Mouse (Mus musculus): ENCODE measurements around the gene Ccdc160. TPM values are rescaled to one million over a fixed set of nuclear protein-coding genes. Genes with fewer than 3 reads are reported as not detected.

The Ccdc160 gene
- total and polyA plus RNA-seq, 3 experiments = not detected

GRCm38 (mm10) chrX:52762221-52762620 is 28.8 kb upstream of the Ccdc160 start:
- Histone ChIP-seq H3K27ac (ENCODE audit: control insufficient read depth, low read depth, low read length) (no peak overlapping the region), H3K36me3 (ENCODE audit: control insufficient read depth in 1 of 2, insufficient read depth in 2 of 2, low read length in 2 of 2) (no peaks in the 10 kb centered on the region), H3K9me3 (replicated peaks; ENCODE audit: insufficient read depth, low read length) (no peaks in the 10 kb centered on the region), H3K4me1 (ENCODE audit: control insufficient read depth in 1 of 2, insufficient read depth in 2 of 2, low read length in 2 of 2) (no peaks in the 10 kb centered on the region), H3K9ac (ENCODE audit: control insufficient read depth, low read depth, low read length, poor library complexity, severe bottlenecking) (no peak overlapping the region), H3K79me2 (ENCODE audit: control insufficient read depth, insufficient read depth, low read length, poor library complexity) (no peaks in the 10 kb centered on the region), H3K27me3 (ENCODE audit: control insufficient read depth in 1 of 2, insufficient read depth in 2 of 2, low read length in 2 of 2) (no peaks in the 10 kb centered on the region), H3K4me3 (ENCODE audit: control insufficient read depth in 1 of 2, insufficient read depth in 1 of 2, low read depth in 2 of 2, low read length in 2 of 2) (no peak overlapping the region)
- DNase-seq (ENCODE audit: low read depth, low spot score) = no peak
- no peak for TF ChIP-seq CTCF (IDR thresholded peaks at IDR 0.05 in 2 of 3, conservative IDR thresholded peaks at IDR 0.05 in 1 of 3; ENCODE audit: control insufficient read depth in 1 of 3, insufficient read depth in 1 of 3, low read depth in 2 of 3, low read length in 3 of 3, poor library complexity in 1 of 3, severe bottlenecking in 1 of 3)

DNA sequence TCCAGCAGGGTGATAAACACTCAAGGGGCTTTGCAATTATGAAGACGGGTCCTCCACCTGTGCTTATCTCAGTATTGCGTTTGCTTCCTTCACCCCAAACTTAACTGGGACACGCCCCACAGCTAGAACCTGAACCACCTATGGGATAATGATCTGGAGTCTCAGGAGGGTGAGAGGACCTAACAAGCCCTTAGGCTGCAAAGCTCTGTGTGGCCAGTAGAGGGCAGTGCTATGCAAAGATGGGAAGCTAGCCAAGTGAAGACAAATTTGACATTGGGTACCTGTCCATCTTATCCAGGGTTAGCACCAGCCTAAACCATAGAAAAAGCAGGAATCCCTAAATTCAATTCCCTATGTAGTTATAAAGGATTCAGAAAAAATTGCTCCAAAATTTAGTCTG is 15.0 kb upstream of the Ccdc160 start:
- TF ChIP-seq KAT2A (conservative IDR thresholded peaks at IDR 0.05; ENCODE audit: low read depth, low read length) = no peak
- TF ChIP-seq SMC3 (IDR thresholded peaks at IDR 0.05; ENCODE audit: low read depth, low read length) = peak; percentile 25; the same call in 1 of the 2 replicates
- no peak for TF ChIP-seq CHD2 (IDR thresholded peaks at IDR 0.05; ENCODE audit: low read length)
- peak; percentile 31 for TF ChIP-seq RAD21 (IDR thresholded peaks at IDR 0.05; ENCODE audit: low read depth, low read length)
- peak; percentile 57 to 75 (median 64) for TF ChIP-seq CTCF (IDR thresholded peaks at IDR 0.05 in 2 of 3, conservative IDR thresholded peaks at IDR 0.05 in 1 of 3; ENCODE audit: control insufficient read depth in 1 of 3, insufficient read depth in 1 of 3, low read depth in 2 of 3, low read length in 3 of 3, poor library complexity in 1 of 3, severe bottlenecking in 1 of 3)
- Histone ChIP-seq H3K79me2 (ENCODE audit: control insufficient read depth, insufficient read depth, low read length, poor library complexity) (no peaks in the 10 kb centered on the region), H3K36me3 (ENCODE audit: control insufficient read depth in 1 of 2, insufficient read depth in 2 of 2, low read length in 2 of 2) (no peaks in the 10 kb centered on the region), H3K4me1 (ENCODE audit: control insufficient read depth in 1 of 2, insufficient read depth in 2 of 2, low read length in 2 of 2) (no peaks in the 10 kb centered on the region), H3K4me3 (ENCODE audit: control insufficient read depth in 1 of 2, insufficient read depth in 1 of 2, low read depth in 2 of 2, low read length in 2 of 2) (no peak overlapping the region), H3K27ac (ENCODE audit: control insufficient read depth, low read depth, low read length) (no peak overlapping the region), H3K9me3 (replicated peaks; ENCODE audit: insufficient read depth, low read length) (no peaks in the 10 kb centered on the region), H3K9ac (ENCODE audit: control insufficient read depth, low read depth, low read length, poor library complexity, severe bottlenecking) (no peak overlapping the region), H3K27me3 (ENCODE audit: control insufficient read depth in 1 of 2, insufficient read depth in 2 of 2, low read length in 2 of 2) (no peaks in the 10 kb centered on the region)
- peak; percentile 31 for DNase-seq (ENCODE audit: low read depth, low spot score)

DNA sequence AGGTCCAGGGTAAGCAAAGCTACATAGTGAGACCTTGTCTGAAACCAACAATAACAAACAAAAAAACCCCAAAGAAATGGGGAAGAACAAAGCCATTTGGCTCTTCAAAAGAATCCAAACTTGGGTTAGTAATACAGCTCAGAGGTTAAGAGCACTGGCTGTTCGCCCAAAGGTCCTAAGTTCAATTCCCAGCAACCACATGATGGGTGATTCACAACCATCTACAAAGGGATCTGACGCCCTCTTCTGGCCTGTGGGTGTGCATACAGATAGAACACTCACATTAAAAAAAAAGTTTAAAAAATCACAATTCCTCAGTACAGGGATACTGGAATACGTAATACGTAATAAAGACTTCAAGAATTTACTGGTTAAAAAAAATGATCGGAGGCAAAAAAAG is 13.3 kb upstream of the Ccdc160 start:
- no peak overlapping the region for H3K9ac ChIP-seq (ENCODE audit: control insufficient read depth, low read depth, low read length, poor library complexity, severe bottlenecking)
- no peaks in the 10 kb centered on the region for H3K27me3 ChIP-seq (ENCODE audit: control insufficient read depth in 1 of 2, insufficient read depth in 2 of 2, low read length in 2 of 2)
- H3K36me3 ChIP-seq (ENCODE audit: control insufficient read depth in 1 of 2, insufficient read depth in 2 of 2, low read length in 2 of 2) = no peaks in the 10 kb centered on the region
- no peaks in the 10 kb centered on the region for H3K9me3 ChIP-seq (replicated peaks; ENCODE audit: insufficient read depth, low read length)
- H3K27ac ChIP-seq (ENCODE audit: control insufficient read depth, low read depth, low read length) = no peak overlapping the region
- H3K4me3 ChIP-seq (ENCODE audit: control insufficient read depth in 1 of 2, insufficient read depth in 1 of 2, low read depth in 2 of 2, low read length in 2 of 2) = no peak overlapping the region
- no peaks in the 10 kb centered on the region for H3K79me2 ChIP-seq (ENCODE audit: control insufficient read depth, insufficient read depth, low read length, poor library complexity)
- no peak for DNase-seq (ENCODE audit: low read depth, low spot score)
- H3K4me1 ChIP-seq (ENCODE audit: control insufficient read depth in 1 of 2, insufficient read depth in 2 of 2, low read length in 2 of 2) = no peaks in the 10 kb centered on the region
- no peak for TF ChIP-seq NELFE (IDR thresholded peaks at IDR 0.05; ENCODE audit: low read depth, low read length)
- TF ChIP-seq E2F4 (IDR thresholded peaks at IDR 0.05; ENCODE audit: borderline replicate concordance, low read depth, low read length) = no peak
- no peak for TF ChIP-seq SMC3 (IDR thresholded peaks at IDR 0.05; ENCODE audit: low read depth, low read length)
- TF ChIP-seq GATA1 (IDR thresholded peaks at IDR 0.05; ENCODE audit: low read depth, low read length) = no peak
- no peak for TF ChIP-seq MEF2A (IDR thresholded peaks at IDR 0.05; ENCODE audit: extremely low read depth, insufficient replicate concordance, low read depth, low read length, poor library complexity, severe bottlenecking)

All from MEL (cell line).